Mouse (Mus musculus) MEL (cell line): Measurements from ENCODE around the gene Hnrnpul1. TPM values are rescaled to one million over a fixed set of nuclear protein-coding genes. Genes with fewer than 3 reads are reported as not detected.
A peak's percentile ranks its signal among the peaks of the same experiment; 100 is the strongest.

Experiments used
- DNase-seq: peaks from one replicate; pipeline ENCODE4 v3.0.0; 2011; ENCODE audit warnings: low read depth, low spot score
- H3K27ac ChIP-seq: 2 replicates; pipeline ENCODE4 v1.5.1; 2012; ENCODE audit warnings: low read depth, mild to moderate bottlenecking, control low read depth, low read length, moderate library complexity; ENCODE audit not compliant: control insufficient read depth
- H3K27me3 ChIP-seq, 2 experiments: fragments of 150-350 bp in 1 of 2; sonication (generic) in 1 of 2; 2 replicates each; pipeline ENCODE4 v1.6.1; 2012; ENCODE audit warnings: low read length in 2 of 2, mild to moderate bottlenecking in 2 of 2, improper control_type of control experiment in 1 of 2, moderate library complexity in 1 of 2; ENCODE audit not compliant: insufficient read depth in 2 of 2, control insufficient read depth in 1 of 2
- H3K36me3 ChIP-seq, 2 experiments: 2 replicates each; pipeline ENCODE4 v1.6.1; 2012 to 2014; ENCODE audit warnings: low read length in 2 of 2, improper control_type of control experiment in 1 of 2, inconsistent platforms in 1 of 2, mild to moderate bottlenecking in 1 of 2; ENCODE audit not compliant: insufficient read depth in 2 of 2, control insufficient read depth in 1 of 2
- H3K4me1 ChIP-seq, 2 experiments: fragments of 150-350 bp in 1 of 2; sonication (generic) in 1 of 2; 2 replicates each; pipeline ENCODE4 v1.6.1; 2012; ENCODE audit warnings: low read length in 2 of 2, improper control_type of control experiment in 1 of 2, mild to moderate bottlenecking in 1 of 2; ENCODE audit not compliant: insufficient read depth in 2 of 2, control insufficient read depth in 1 of 2
- H3K4me3 ChIP-seq, 2 experiments: fragments of 150-350 bp in 1 of 2; sonication (generic) in 1 of 2; 2 replicates each; pipeline ENCODE4 v1.5.1; 2012; ENCODE audit warnings: low read depth in 2 of 2, low read length in 2 of 2, mild to moderate bottlenecking in 2 of 2, moderate library complexity in 2 of 2, control low read depth in 1 of 2, improper control_type of control experiment in 1 of 2; ENCODE audit not compliant: control insufficient read depth in 1 of 2, insufficient read depth in 1 of 2
- H3K79me2 ChIP-seq: 2 replicates; pipeline ENCODE4 v1.6.1; 2012; ENCODE audit warnings: mild to moderate bottlenecking, low read length, moderate library complexity; ENCODE audit not compliant: control insufficient read depth, poor library complexity, insufficient read depth
- H3K9ac ChIP-seq: 2 replicates; pipeline ENCODE4 v1.6.1; 2012; ENCODE audit warnings: low read depth, mild to moderate bottlenecking, control low read depth, low read length, moderate library complexity; ENCODE audit not compliant: control insufficient read depth, poor library complexity, severe bottlenecking
- H3K9me3 ChIP-seq: fragments of 150-350 bp; sonication (generic); replicated peaks from 2 replicates; pipeline ENCODE4 v1.6.1; 2012; ENCODE audit warnings: mild to moderate bottlenecking, low read length, improper control_type of control experiment, moderate library complexity; ENCODE audit not compliant: insufficient read depth
- BHLHE40 ChIP-seq: IDR thresholded peaks from 2 replicates; pipeline ENCODE4 v1.6.1; 2012; ENCODE audit warnings: low read depth, mild to moderate bottlenecking, inconsistent platforms, low read length, improper control_type of control experiment, borderline replicate concordance
- CTCF ChIP-seq, 3 experiments: IDR thresholded peaks in 2 of 3; conservative IDR thresholded peaks in 1 of 3; 2 replicates each; pipeline ENCODE4 v1.5.1; 2011 to 2012; ENCODE audit warnings: low read length in 3 of 3, low read depth in 2 of 3, mild to moderate bottlenecking in 2 of 3, improper control_type of control experiment in 1 of 3, inconsistent platforms in 1 of 3, mixed read lengths in 1 of 3, moderate library complexity in 1 of 3; ENCODE audit not compliant: control insufficient read depth in 1 of 3, insufficient read depth in 1 of 3, poor library complexity in 1 of 3, severe bottlenecking in 1 of 3
- E2F4 ChIP-seq: IDR thresholded peaks from 2 replicates; pipeline ENCODE4 v1.6.1; 2011; ENCODE audit warnings: low read depth, low read length, improper control_type of control experiment, borderline replicate concordance
- ELF1 ChIP-seq: IDR thresholded peaks from 2 replicates; pipeline ENCODE4 v1.6.1; 2014; ENCODE audit warnings: low read depth, mild to moderate bottlenecking, inconsistent platforms, low read length, improper control_type of control experiment, moderate library complexity
- EP300 ChIP-seq, 2 experiments: IDR thresholded peaks; 2 replicates each; pipeline ENCODE4 v1.6.1; 2011; ENCODE audit warnings: improper control_type of control experiment in 2 of 2, low read length in 2 of 2, low read depth in 1 of 2, mild to moderate bottlenecking in 1 of 2
- GABPA ChIP-seq: IDR thresholded peaks from 2 replicates; pipeline ENCODE4 v1.6.1; 2012; ENCODE audit warnings: low read depth, mild to moderate bottlenecking, inconsistent platforms, low read length, improper control_type of control experiment, moderate library complexity
- GATA1 ChIP-seq: IDR thresholded peaks from 2 replicates; pipeline ENCODE4 v1.6.1; 2011; ENCODE audit warnings: low read depth, low read length, improper control_type of control experiment
- HCFC1 ChIP-seq: IDR thresholded peaks from 2 replicates; pipeline ENCODE4 v1.6.1; 2012; ENCODE audit warnings: low read depth, mild to moderate bottlenecking, inconsistent platforms, low read length, improper control_type of control experiment, moderate library complexity
- JUND ChIP-seq: IDR thresholded peaks from 2 replicates; pipeline ENCODE4 v1.6.1; 2011; ENCODE audit warnings: low read depth, mild to moderate bottlenecking, improper control_type of control experiment, low read length
- MAX ChIP-seq: IDR thresholded peaks from 2 replicates; pipeline ENCODE4 v1.6.1; 2011; ENCODE audit warnings: low read length, improper control_type of control experiment
- MEF2A ChIP-seq: IDR thresholded peaks from 2 replicates; pipeline ENCODE4 v1.6.1; 2014; ENCODE audit warnings: low read depth, mild to moderate bottlenecking, inconsistent platforms, low read length, improper control_type of control experiment; ENCODE audit not compliant: poor library complexity, insufficient replicate concordance, severe bottlenecking; ENCODE audit errors: extremely low read depth
- MYC ChIP-seq: IDR thresholded peaks from 2 replicates; pipeline ENCODE4 v1.6.1; 2011; ENCODE audit warnings: low read depth, mild to moderate bottlenecking, low read length, improper control_type of control experiment, moderate library complexity
- NRF1 ChIP-seq: IDR thresholded peaks from 2 replicates; pipeline ENCODE4 v1.6.1; 2014; ENCODE audit warnings: low read depth, mild to moderate bottlenecking, inconsistent platforms, low read length, improper control_type of control experiment, moderate library complexity; ENCODE audit not compliant: poor library complexity, insufficient read depth, severe bottlenecking
- POLR2A ChIP-seq, 2 experiments: IDR thresholded peaks; 2 replicates each; pipeline ENCODE4 v1.6.1; 2011 to 2012; ENCODE audit warnings: low read length in 2 of 2, mild to moderate bottlenecking in 2 of 2, control low read depth in 1 of 2, improper control_type of control experiment in 1 of 2, low read depth in 1 of 2, moderate library complexity in 1 of 2; ENCODE audit not compliant: control insufficient read depth in 1 of 2, insufficient read depth in 1 of 2, poor library complexity in 1 of 2
- RAD21 ChIP-seq: IDR thresholded peaks from 2 replicates; pipeline ENCODE4 v1.6.1; 2011; ENCODE audit warnings: mild to moderate bottlenecking, low read depth, low read length, improper control_type of control experiment
- SMC3 ChIP-seq: IDR thresholded peaks from 2 replicates; pipeline ENCODE4 v1.6.1; 2011; ENCODE audit warnings: low read depth, low read length, improper control_type of control experiment
- TAL1 ChIP-seq: IDR thresholded peaks from 2 replicates; pipeline ENCODE4 v1.6.1; 2012; ENCODE audit warnings: mild to moderate bottlenecking, inconsistent platforms, low read length, moderate library complexity, mixed read lengths
- USF1 ChIP-seq: IDR thresholded peaks from 2 replicates; pipeline ENCODE4 v1.6.1; 2014; ENCODE audit warnings: low read depth, mild to moderate bottlenecking, inconsistent platforms, low read length, improper control_type of control experiment, moderate library complexity
- ZC3H11A ChIP-seq: IDR thresholded peaks from 2 replicates; pipeline ENCODE4 v1.6.1; 2012; ENCODE audit warnings: low read depth, mild to moderate bottlenecking, inconsistent platforms, low read length, improper control_type of control experiment
- ZMIZ1 ChIP-seq: IDR thresholded peaks from 2 replicates; pipeline ENCODE4 v1.6.1; 2012; ENCODE audit warnings: low read depth, mild to moderate bottlenecking, inconsistent platforms, low read length, improper control_type of control experiment, moderate library complexity
- ZNF384 ChIP-seq: IDR thresholded peaks from 2 replicates; pipeline ENCODE4 v1.6.1; 2012; ENCODE audit warnings: low read depth, mild to moderate bottlenecking, inconsistent platforms, low read length, improper control_type of control experiment
- polyA plus RNA-seq, 2 experiments: library from polyadenylated mRNA; stranded (reverse) in 1 of 2; unstranded in 1 of 2; fragments of >175 nt in 1 of 2; fragments of >200 nt in 1 of 2; gene quantifications; 2 replicates each; pipeline versions ENCODE4 v1.2.1 to v1.2.4; 2012; ENCODE audit warnings: low replicate concordance in 2 of 2, low read depth in 1 of 2; ENCODE audit not compliant: insufficient read length in 2 of 2, insufficient read depth in 1 of 2, missing spikeins in 1 of 2
- total RNA-seq: library from RNA; depleted of rRNA; stranded (reverse); fragments of 300-350 nt; gene quantifications from 2 replicates; pipeline ENCODE4 v1.2.3, GENCODE M21; 2012

The Hnrnpul1 gene
- total and polyA plus RNA-seq, 3 experiments, result 56.1 to 215 (median 181) TPM

DNA sequence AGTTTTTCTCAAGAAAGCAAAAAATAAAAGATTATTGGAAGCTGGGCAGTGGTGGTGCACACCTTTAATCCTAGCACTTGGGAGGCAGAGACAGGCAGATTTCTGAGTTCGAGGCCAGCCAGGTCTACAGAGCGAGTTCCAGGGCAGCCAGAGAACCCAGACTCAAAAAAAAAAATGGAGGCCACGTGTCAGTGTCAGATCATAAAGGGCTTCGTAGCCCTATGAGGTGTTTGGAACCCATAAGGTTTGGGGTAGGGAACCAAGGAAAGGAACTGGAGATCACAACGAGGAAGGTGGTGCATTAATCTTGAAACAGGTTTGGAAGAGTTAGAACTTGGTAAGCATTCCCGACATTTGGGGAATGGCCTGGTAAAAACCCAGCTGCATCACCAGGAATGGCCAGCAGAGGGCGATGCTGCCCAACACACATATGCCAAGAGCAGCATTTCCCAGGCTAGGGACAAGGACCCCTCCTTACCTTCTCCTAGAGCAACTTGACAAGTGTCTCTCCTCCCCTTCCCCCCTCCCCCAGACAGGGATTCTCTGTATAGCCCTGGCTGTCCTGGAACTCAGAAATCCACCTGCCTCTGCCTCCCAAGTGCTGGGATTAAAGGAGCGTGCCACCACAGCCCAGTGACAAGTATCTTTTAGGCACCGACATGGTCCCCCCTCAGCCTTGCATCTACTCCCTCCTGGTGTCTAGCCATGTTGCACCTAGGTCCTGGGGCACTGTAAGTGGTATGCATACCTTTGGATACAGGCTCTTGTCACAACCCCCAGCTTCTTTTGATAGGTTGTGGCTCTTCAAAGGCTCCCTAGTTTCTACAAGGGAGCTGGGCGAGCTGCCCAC lies 34.6 kb downstream of the Hnrnpul1 start:
- Histone ChIP-seq H3K27me3 (no peaks in the 10 kb centered on the region), H3K36me3 (peaks cover 9 to 26% of the 10 kb centered on the region in 2 experiments), H3K9ac (peak overlapping the region; percentile 64), H3K27ac (peak overlapping the region; percentile 88), H3K4me3 (peak overlapping the region in 1 of 2 experiments; percentile 42; a peak in 3 of 4 replicates), H3K9me3 (no peaks in the 10 kb centered on the region), H3K4me1 (peaks cover 3 to 19% of the 10 kb centered on the region in 2 experiments; a peak in 3 of 4 replicates), H3K79me2 (peaks cover 3% of the 10 kb centered on the region; the same call in 1 of the 2 replicates)
- peak; percentile 78 to 98 (median 88) for TF ChIP-seq CTCF (IDR thresholded peaks at IDR 0.05 in 2 of 3, conservative IDR thresholded peaks at IDR 0.05 in 1 of 3; ENCODE audit: control insufficient read depth in 1 of 3, insufficient read depth in 1 of 3, low read depth in 2 of 3, low read length in 3 of 3, poor library complexity in 1 of 3, severe bottlenecking in 1 of 3)
- 0 out of 2 replicates have a peak, but pooled peaks have one; percentile 23 for TF ChIP-seq MYC
- TF ChIP-seq SMC3, result peak; percentile 47
- no peak for TF ChIP-seq EP300 (IDR thresholded peaks at IDR 0.05; ENCODE audit: low read depth in 1 of 2, low read length in 2 of 2)
- TF ChIP-seq MEF2A, result no peak
- TF ChIP-seq NRF1, result no peak
- TF ChIP-seq ZC3H11A, result peak; percentile 36
- TF ChIP-seq GABPA, result no peak
- TF ChIP-seq POLR2A (IDR thresholded peaks at IDR 0.05; ENCODE audit: control insufficient read depth in 1 of 2, insufficient read depth in 1 of 2, low read depth in 1 of 2, low read length in 2 of 2, poor library complexity in 1 of 2), result 0 out of 4 replicates have a peak, but pooled peaks of 1 of the 2 experiments have one; percentile 21
- no peak for TF ChIP-seq BHLHE40
- peak; percentile 47; the same call in 1 of the 2 replicates for TF ChIP-seq ZNF384
- TF ChIP-seq ZMIZ1, result 0 out of 2 replicates have a peak, but pooled peaks have one; percentile 15
- TF ChIP-seq JUND, result no peak
- TF ChIP-seq RAD21, result peak; percentile 63
- no peak for TF ChIP-seq ELF1
- TF ChIP-seq USF1, result 0 out of 2 replicates have a peak, but pooled peaks have one; percentile 36
- no peak for TF ChIP-seq TAL1
- no peak for TF ChIP-seq MAX
- no peak for TF ChIP-seq E2F4
- 0 out of 2 replicates have a peak, but pooled peaks have one; percentile 13 for TF ChIP-seq HCFC1
- no peak for TF ChIP-seq GATA1
- DNase-seq, result peak; percentile 79
